Mouse (Mus musculus) c-Kit-positive CD71-positive TER-119-negative erythroid progenitor cells, embryonic 14.5 days (primary cell): Measurements from ENCODE around the gene Mllt3.

Source experiments
- DNase-seq: peaks from one replicate; pipeline ENCODE4 v3.0.0-alpha.2; 2013; ENCODE audit warnings: low read depth

Mllt3 gene

DNA sequence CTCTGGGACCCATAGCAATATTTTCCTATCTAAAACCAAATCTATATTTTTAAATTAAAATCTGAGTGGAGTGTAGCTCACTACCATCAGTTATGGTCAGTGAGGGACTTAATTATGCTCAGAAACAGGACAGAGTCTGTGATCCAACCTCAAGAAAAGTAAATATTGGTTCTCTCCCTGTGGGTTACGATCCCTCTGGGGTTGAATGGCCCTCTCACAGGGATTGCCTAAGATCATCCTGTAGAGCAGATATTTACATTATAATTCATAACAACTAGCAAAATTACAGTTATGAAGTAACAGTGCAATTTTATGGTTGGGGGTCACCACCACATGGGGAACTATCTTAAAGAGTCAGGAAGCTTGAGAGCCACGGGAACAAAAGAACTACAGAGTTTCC is 152.9 kb downstream of the Mllt3 start:
- no peak for DNase-seq

GRCm38 (mm10) chr4:87878701-87879100 is 154.5 kb downstream of the Mllt3 start:
- no peak for DNase-seq

GRCm38 (mm10) chr4:87870563-87870962 is 162.6 kb downstream of the Mllt3 start:
- DNase-seq, result no peak

DNA sequence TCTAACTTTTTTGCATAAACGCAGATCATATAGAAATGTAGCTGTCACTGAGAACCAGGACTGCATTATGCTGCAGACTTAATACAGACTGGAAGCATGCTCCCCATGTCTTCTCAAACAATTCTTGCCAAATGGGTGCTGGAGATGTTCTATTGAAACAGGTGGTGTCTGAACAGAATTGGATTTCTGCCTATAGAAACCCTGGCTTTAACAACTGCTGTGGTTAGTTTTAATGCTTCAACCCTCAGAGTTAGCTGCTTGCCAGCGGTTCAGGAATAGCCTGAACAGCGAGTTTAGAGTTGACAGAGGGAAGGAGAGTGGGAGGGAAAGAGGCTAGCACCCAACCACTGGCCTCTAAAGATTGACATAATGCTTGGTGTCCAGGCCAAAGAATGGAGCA is 166.6 kb downstream of the Mllt3 start:
- no peak for DNase-seq

GRCm38 (mm10) chr4:87865848-87866247 is 167.3 kb downstream of the Mllt3 start:
- no peak for DNase-seq

GRCm38 (mm10) chr4:87865041-87865440 is 168.1 kb downstream of the Mllt3 start:
- DNase-seq, result no peak

GRCm38 (mm10) chr4:87863212-87863611 is 170.0 kb downstream of the Mllt3 start:
- no peak for DNase-seq

DNA sequence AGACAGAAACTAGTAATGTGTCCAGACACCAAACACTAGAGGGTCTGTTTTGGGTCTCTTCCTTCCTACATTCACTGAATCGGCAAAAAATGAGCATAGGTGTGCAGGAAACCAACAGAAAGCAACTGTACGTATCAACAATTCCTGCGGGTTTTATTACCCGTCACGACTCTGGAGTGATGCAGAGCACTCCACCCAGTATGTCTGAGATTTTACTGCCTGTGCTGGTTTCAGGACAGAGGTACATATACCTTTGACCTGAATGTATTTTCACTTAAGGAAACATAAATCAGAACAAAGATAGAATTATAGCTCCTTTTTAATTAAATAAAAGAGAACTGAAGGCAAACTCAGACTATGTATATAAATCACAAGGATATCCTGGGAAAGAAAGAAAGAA is 172.4 kb downstream of the Mllt3 start:
- DNase-seq, result no peak

- DNase-seq, result no peak
These were observed 174.0 kb downstream of the Mllt3 start for GRCm38 (mm10) chr4:87859148-87859547.

GRCm38 (mm10) chr4:87857982-87858381 is 175.2 kb downstream of the Mllt3 start:
- no peak for DNase-seq

DNA sequence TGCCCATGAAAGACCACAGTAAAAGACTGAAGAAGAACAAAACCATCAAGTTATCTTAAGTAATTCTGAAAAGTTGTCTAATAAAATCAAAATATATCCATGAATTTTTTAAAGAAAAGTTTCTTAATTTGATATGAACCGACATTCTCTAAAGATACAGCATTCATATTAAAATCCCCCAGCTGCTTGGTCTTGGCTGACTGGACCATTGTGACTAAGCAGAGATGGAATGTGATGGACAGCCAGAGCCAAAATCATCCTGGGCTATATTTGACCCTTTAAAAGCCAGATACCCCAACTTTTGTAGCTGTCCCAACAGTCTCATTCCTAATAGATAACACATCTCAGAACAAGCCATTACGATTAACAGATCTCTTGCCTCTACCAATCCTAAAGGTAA is 180.7 kb downstream of the Mllt3 start:
- DNase-seq, result no peak

- DNase-seq, result no peak
These were observed 183.1 kb downstream of the Mllt3 start for GRCm38 (mm10) chr4:87850051-87850450.

DNA sequence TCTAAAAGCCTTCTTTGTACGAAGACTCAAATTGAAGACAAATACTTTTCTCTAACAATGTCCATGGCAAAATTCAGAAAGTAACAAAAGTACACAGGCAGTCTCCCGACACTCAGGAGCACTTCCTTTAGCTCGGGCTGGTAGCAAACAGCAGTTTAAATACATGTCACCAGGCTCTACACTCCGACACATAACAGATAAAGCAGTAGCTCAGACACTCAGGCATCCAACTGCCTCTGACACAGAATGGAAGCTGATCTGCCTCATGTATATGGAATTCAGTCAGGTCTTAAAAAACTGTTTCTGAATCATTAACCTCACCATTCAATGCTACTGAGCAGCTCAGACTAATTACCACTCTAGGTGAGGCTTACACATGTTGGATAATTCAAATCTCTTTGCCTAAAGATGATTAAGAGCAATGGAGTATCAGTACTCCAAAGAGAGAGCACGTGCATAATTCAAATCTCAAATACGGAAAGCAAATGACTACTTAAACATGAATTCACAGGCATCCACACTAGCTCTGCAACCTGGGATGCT is 188.4 kb downstream of the Mllt3 start:
- no peak for DNase-seq

- DNase-seq, result no peak
These were observed 192.8 kb downstream of the Mllt3 start for GRCm38 (mm10) chr4:87840210-87840910.

GRCm38 (mm10) chr4:87838716-87839115 is 194.4 kb downstream of the Mllt3 start:
- DNase-seq, result no peak

GRCm38 (mm10) chr4:87837471-87838361 is 195.4 kb downstream of the Mllt3 start:
- no peak for DNase-seq

- no peak for DNase-seq
These were observed 196.9 kb downstream of the Mllt3 start for GRCm38 (mm10) chr4:87836257-87836656.

DNA sequence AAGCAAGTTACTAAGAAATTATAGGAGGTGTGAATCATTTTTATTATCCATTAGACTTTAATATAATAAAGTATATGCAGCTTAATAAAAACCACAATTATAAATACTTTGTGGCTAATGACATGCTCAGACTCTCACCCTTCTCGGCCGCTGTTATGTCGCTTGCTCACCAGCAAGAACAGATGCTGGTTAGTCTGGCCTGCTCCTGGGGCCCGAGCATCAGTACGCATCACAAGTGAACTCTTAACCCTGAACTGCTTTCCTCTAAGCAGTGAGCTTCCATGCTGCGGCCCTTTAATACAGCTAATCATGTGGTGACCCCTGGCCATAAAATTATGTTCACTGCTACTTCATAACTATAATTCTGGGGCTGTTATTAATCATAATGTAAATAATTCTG is 198.0 kb downstream of the Mllt3 start:
- no peak for DNase-seq

DNA sequence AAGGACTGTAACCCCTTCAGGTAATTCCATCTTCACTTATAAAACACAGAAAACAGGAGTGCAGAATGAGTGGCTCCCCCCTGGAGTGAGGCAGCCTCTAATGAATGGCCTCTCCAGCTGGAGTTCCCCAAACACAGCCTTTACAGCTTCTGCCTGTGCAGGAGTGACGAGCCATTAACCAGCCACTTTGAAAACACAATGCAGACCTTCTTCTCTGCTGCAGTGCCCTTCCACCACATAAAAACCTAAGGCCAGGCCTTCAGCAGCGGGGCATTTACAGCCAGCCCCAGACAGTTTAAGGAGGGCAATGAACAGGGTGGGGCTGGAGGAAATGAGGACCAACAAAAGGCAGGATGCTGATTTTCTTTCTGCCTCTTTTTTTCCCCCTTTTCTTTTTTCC is 198.9 kb downstream of the Mllt3 start:
- no peak for DNase-seq

DNA sequence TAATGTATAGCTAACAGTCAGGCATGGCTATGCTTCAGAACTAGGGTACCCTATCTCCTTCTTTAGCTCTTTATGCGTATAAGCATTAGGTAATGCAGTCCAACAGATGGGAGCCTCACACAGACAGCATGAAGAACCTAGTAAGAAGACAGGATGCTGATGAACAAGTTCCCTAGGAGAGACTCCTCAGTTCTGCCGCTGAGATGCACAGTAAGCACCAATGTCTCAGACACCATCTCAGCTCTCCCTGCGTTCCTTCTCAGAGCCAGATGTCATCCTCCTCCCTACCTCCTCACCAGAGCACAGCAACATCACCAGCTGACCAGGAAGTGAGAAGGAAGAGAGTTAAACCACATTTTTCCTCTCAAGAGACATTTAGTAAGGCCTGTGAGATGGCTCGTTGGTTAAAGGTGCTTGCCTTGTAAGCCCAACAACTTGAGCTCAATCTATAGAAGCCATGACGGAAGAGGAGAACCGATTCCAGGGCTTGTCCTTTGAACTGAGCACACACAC is 202.3 kb downstream of the Mllt3 start:
- DNase-seq, result no peak

GRCm38 (mm10) chr4:87829426-87830063 is 203.6 kb downstream of the Mllt3 start:
- no peak for DNase-seq

DNA sequence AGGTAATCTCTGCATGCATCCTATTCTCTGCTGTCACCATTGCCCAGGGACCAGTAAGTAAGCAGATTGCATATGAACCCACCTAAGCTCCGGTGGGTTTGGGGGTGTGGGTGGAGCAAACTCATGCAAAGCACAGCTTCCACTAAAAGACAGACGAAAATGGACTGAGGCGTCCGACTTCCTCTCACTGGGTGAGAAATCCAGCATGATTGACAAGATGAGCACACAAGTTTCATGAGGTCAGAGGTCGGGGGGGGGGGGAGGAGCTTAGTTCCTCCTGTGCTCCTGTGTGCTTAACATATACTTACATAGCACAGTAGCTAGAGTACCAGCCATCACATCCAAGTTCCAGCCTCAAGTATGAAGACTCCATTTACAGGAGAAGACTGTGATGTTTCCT is 206.8 kb downstream of the Mllt3 start:
- no peak for DNase-seq
